Comparison of ENCODE assay signal across 16 mouse cellular contexts in genomic region chr2:173223496-173223895, GRCm38 (mm10). TPM values are rescaled to one million over a fixed set of nuclear protein-coding genes. Genes with fewer than 3 reads are reported as not detected.
"Had no signal": no experiment of that assay in that cellular context is flagged by ENCODE, and none has a peak within 500 bp of the region (broad histone marks: within the 10 kb centered on the region; RNA-seq: fewer than 3 reads in every experiment).

No protein-coding gene starts in this region.

- H3K4me2 ChIP-seq: limb, embryonic 12.5 days; midbrain, embryonic 13.5 days; neural tube, embryonic 12.5 days had no signal

- H3K27me3 ChIP-seq: midbrain, embryonic 13.5 days; neural tube, embryonic 12.5 days had no signal

- H3K27ac ChIP-seq: limb, embryonic 12.5 days; liver, embryonic 14.5 days; midbrain, embryonic 13.5 days; neural tube, embryonic 12.5 days had no signal

- ATAC-seq: lung, postnatal 0 days; midbrain, embryonic 13.5 days had no signal

- H3K4me1 ChIP-seq: neural tube, embryonic 12.5 days had no signal

- DNase-seq: kidney, adult 11 months; kidney, postnatal 14 days; liver; lung, adult 2 months; lung, postnatal 36 days; right cerebral cortex, postnatal 14 days had no signal

- H3K4me3 ChIP-seq: limb, embryonic 12.5 days; midbrain, embryonic 13.5 days; neural tube, embryonic 12.5 days had no signal

- H3K9ac ChIP-seq: limb, embryonic 12.5 days; liver, embryonic 14.5 days; midbrain, embryonic 13.5 days; neural tube, embryonic 12.5 days had no signal

- H3K9me3 ChIP-seq: limb, embryonic 12.5 days; midbrain, embryonic 13.5 days; neural tube, embryonic 12.5 days had no signal

RNA-seq across cellular contexts. Expression of gene Zbp1, which starts 4.8 kb away (rescaled TPM):
- total RNA-seq: layer of hippocampus, postnatal 14 days; left cerebral cortex, postnatal 25 days; midbrain, postnatal 0 days had no signal
- polyA plus RNA-seq: kidney, embryonic 14.5 days; limb, embryonic 12.5 days had no signal

RNA-seq across cellular contexts. Expression of gene Pmepa1, which starts 52.8 kb away (rescaled TPM):
- total RNA-seq: neutrophil, adult 5-6 weeks had no signal
